Mouse (Mus musculus) hindbrain, postnatal 0 days (tissue): ENCODE results near the gene Gm17617. TPM values are rescaled to one million over a fixed set of nuclear protein-coding genes. Genes with fewer than 3 reads are reported as not detected.
A peak's percentile ranks its signal among the peaks of the same experiment; 100 is the strongest.

Experiments used
- ATAC-seq: fragments of 200-750 bp; cut with Nextera tagmentation; 2 replicates; pipeline ENCODE4 v1.8.0; 2017; ENCODE audit warnings: mild to moderate bottlenecking, moderate TSS enrichment, moderate library complexity
- DNase-seq: peaks from one replicate; pipeline ENCODE4 v3.0.0-alpha.2; 2015; ENCODE audit warnings: low spot score
- H3K27ac ChIP-seq: fragments of 300-500 bp; sonication (generic); 2 replicates; pipeline ENCODE4 v1.5.1; 2014; ENCODE audit warnings: mild to moderate bottlenecking
- H3K27me3 ChIP-seq: fragments of 300-500 bp; sonication (generic); 2 replicates; pipeline ENCODE4 v1.6.1; 2014; ENCODE audit warnings: low read length, mixed read lengths; ENCODE audit not compliant: insufficient read depth
- H3K36me3 ChIP-seq: fragments of 300-500 bp; sonication (generic); 2 replicates; pipeline ENCODE4 v1.6.1; 2014; ENCODE audit warnings: low read length, mixed read lengths; ENCODE audit not compliant: insufficient read depth
- H3K4me1 ChIP-seq: fragments of 300-500 bp; sonication (generic); 2 replicates; pipeline ENCODE4 v1.6.1; 2014; ENCODE audit warnings: antibody characterized with exemption, low read length, mixed read lengths; ENCODE audit not compliant: insufficient read depth
- H3K4me2 ChIP-seq: fragments of 300-500 bp; sonication (generic); 2 replicates; pipeline ENCODE4 v1.6.1; 2014; ENCODE audit warnings: low read depth, mild to moderate bottlenecking, low read length, moderate library complexity, mixed read lengths
- H3K4me3 ChIP-seq: fragments of 300-500 bp; sonication (generic); 2 replicates; pipeline ENCODE4 v1.5.1; 2014; ENCODE audit warnings: low read length
- H3K9ac ChIP-seq: fragments of 300-500 bp; sonication (generic); replicated peaks from 2 replicates; pipeline ENCODE4 v1.6.1; 2014; ENCODE audit warnings: mild to moderate bottlenecking, low read length, moderate library complexity, mixed read lengths
- H3K9me3 ChIP-seq: fragments of 300-500 bp; sonication (generic); 2 replicates; pipeline ENCODE4 v1.6.1; 2016; ENCODE audit warnings: low read length, mixed read lengths
- CTCF ChIP-seq: IDR thresholded peaks from 2 replicates; pipeline ENCODE4 v1.5.1; 2016; ENCODE audit warnings: antibody characterized with exemption, control low read depth, low read depth
- WGBS: fragments of 180-500 bp; shearing (Covaris S2); extraction: QIAGEN DNeasy Blood & Tissue Kit; methylation state at CpG from one replicate; pipeline ENCODE4 v1.1.7; 2014; 5-methylcytosine and 5-hydroxymethylcytosine counted together
- polyA plus RNA-seq: library from polyadenylated mRNA; unstranded; fragments of >200 nt; fragmentation: Nextera tagmentation; extraction: Ambion mirVana; gene quantifications from 2 replicates; pipeline ENCODE4 v1.2.1, GENCODE M21; 2015
- total RNA-seq: library from RNA; depleted of rRNA; stranded (reverse); fragments of >200 nt; gene quantifications from 2 replicates; pipeline ENCODE4 v1.2.3, GENCODE M21; 2014

Gm17617 gene
- total and polyA plus RNA-seq, 2 experiments from 2014 or later: not detected

DNA sequence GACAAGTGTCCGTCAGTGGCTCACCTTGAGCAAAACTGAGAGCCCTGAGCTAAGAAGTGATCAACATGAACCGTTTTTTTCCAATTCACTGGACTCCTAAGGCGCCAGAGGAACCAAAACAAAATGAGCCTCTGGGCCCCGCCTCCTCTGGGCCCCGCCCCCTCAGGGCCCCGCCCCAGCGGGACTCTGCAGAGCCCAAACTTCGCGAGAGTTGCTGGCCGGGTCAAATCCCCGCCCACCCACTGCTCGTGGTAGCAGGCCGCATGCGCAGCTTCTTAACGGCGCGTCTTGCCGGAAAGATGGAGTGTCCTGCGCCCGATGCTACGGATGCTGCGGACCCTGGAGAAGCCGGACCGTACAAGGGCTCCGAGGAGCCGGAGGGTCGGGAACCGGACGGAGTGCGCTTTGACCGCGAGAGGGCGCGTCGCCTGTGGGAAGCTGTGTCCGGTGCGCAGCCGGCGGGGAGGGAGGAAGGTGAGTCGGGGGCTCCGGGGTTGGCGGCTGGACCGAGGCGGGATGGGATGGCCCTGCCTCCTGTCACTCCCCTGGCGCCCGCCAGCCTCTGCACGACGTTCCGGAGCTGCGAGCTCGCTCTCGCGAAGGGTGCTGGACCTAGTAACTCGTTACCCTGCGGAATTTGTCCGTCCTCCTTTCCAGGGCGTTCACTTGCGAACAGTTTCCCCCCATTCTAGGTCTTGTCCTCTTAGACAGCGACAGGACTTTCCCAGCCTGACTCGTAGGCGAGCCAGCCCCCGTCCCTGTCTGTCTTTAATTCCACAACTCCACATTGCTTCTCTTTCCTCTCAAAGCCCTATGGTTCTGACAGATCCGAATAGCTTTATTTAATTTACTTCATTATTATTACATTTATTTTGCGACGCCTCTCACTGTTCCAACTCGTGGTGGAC lies 28.0 kb downstream of the Gm17617 start, which contains the start of gene Zfp346:
Gene Zfp346 (plus strand): TSS at position 267 of the 908 bp plus-strand sequence.
- peak; percentile 56 for TF ChIP-seq CTCF
- DNase-seq: peak; percentile 99
- H3K9me3 ChIP-seq: no peaks in the 10 kb centered on the region
- peak; percentile 95 for ATAC-seq
- peak within 1 kb of the TSS; percentile 89 for H3K27ac ChIP-seq
- H3K4me2 ChIP-seq: peak within 1 kb of the TSS; percentile 87
- under 1% methylated on average over 64 of the region's 66 CpGs for WGBS
- H3K4me1 ChIP-seq: peaks cover 7% of the 10 kb centered on the region
- H3K4me3 ChIP-seq: peak within 1 kb of the TSS; percentile 93
- no peaks in the 10 kb centered on the region for H3K27me3 ChIP-seq
- no peaks in the 10 kb centered on the region for H3K36me3 ChIP-seq
- peak within 1 kb of the TSS; percentile 88 for H3K9ac ChIP-seq

DNA sequence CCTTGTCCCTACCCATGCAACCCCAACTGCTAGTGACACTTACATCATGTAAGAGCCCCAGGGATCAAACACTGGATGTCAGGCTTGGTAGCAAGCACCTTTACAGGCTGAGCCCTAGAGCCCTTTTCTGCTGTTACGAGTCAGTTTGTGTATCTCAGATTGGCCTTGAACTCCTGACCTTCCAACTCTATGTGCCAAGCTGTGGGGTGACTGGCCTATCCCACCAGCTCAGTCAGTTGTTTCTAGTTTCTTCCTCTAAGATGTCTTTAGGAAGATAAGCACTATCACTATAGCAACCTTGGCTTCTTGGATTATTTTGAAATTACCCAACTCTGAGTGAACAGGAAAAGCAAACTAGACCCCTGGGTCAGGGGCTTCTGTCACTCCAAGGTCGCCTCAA lies 30.0 kb downstream of the Gm17617 start:
- no peaks in the 10 kb centered on the region for H3K9me3 ChIP-seq
- no peak overlapping the region for H3K9ac ChIP-seq
- ATAC-seq (no peak), DNase-seq (no peak)
- H3K4me3 ChIP-seq: no peak overlapping the region
- H3K36me3 ChIP-seq: no peaks in the 10 kb centered on the region
- peaks cover 7% of the 10 kb centered on the region for H3K4me1 ChIP-seq
- 73% methylated on average over 2 of the region's 2 CpGs for WGBS
- no peak overlapping the region for H3K27ac ChIP-seq
- H3K4me2 ChIP-seq: no peak overlapping the region
- H3K27me3 ChIP-seq: no peaks in the 10 kb centered on the region
- TF ChIP-seq CTCF: no peak

DNA sequence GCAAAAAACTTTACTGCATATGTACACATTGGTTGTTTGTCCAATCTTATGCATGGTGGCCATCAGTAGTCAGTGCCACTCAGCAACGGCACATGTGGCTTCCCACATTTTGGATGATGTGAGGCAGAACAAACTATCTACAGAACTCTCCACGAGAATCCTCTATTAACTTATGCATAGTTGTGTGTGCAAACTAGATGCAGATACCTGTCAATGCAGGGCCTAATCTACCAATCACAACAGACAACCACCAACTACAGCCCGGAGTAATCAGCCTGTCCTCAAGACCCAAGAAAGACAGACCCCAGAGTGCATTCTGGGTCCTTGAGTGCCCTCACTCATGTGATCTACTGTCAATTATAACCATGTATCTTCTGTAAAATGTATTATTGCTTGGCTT lies 31.0 kb downstream of the Gm17617 start:
- DNase-seq: no peak
- Histone ChIP-seq H3K9me3 (no peaks in the 10 kb centered on the region), H3K36me3 (no peaks in the 10 kb centered on the region), H3K4me1 (peaks cover 7% of the 10 kb centered on the region), H3K4me2 (no peak overlapping the region), H3K27ac (no peak overlapping the region), H3K27me3 (no peaks in the 10 kb centered on the region), H3K9ac (no peak overlapping the region), H3K4me3 (no peak overlapping the region)
- ATAC-seq: no peak
- 96% methylated on average over 3 of the region's 3 CpGs for WGBS
- TF ChIP-seq CTCF: no peak

DNA sequence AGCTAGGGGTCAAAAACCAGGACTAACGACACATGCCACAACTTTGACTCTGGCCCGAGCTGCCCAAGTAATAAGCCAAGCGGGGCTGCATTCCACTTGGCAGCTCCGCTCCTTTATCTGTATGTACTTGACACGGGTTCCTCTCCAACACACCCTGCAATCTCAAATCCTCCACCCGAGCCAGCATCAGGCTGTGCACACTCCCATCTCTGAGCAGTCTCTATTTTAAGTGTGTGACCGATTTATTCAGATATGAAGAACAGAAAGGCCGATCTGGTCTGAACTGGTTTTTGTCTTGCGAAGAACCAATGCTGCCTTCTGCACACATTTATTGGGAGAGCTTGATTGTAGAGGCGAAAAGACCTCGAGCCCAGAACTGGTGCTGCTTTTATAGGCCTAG lies 31.7 kb downstream of the Gm17617 start:
- ATAC-seq (no peak), DNase-seq (no peak)
- H3K27me3 ChIP-seq: no peaks in the 10 kb centered on the region
- no peaks in the 10 kb centered on the region for H3K36me3 ChIP-seq
- no peaks in the 10 kb centered on the region for H3K9me3 ChIP-seq
- no peak overlapping the region for H3K27ac ChIP-seq
- TF ChIP-seq CTCF: no peak
- no peak overlapping the region for H3K4me3 ChIP-seq
- no peak overlapping the region for H3K4me2 ChIP-seq
- no peak overlapping the region for H3K9ac ChIP-seq
- 94% methylated on average over 11 of the region's 11 CpGs for WGBS
- H3K4me1 ChIP-seq: peaks cover 7% of the 10 kb centered on the region

DNA sequence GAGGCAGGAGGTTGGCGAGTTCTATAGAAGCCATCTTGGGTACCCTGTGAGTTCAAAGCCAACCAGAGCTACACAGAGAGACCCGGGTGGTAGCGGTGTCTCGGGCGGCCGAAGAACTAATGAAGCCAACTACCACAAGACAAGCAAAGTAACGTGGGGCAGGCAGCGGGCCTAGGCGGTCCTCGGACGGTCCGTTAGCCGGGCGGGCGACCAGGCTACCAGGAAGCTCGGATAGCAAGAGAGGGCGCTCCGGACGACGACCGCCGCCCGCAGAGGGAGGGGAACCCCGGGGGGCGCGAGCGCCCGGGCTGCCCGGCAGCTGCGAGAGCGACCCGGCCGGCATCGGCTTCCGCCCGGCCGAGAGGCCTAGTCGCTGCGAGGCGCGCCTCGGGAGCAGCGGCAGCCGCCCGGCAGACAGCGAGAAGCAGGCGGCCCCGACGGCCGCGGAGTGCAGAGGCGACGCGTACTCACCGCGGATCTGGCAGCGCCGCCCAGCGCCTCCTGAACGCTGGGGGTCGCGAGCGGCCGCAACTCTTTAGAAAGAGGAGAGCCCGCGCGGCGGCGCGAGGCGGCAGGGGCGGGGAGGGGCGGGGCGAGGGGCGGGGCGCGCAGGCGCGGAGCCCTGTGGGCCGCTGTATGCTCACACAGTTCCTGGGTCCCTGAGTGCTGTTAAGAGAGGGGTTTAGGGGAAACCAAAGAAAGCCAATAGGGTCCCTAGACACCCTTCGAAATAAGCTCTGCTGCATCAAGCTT lies 33.4 kb downstream of the Gm17617 start, which contains the start of gene Uimc1:
Gene Uimc1 (minus strand): TSS at position 575 of the 753 bp plus-strand sequence.
- Histone ChIP-seq H3K9me3 (no peaks in the 10 kb centered on the region), H3K27me3 (no peaks in the 10 kb centered on the region), H3K9ac (peak within 1 kb of the TSS; percentile 87), H3K4me3 (peak within 1 kb of the TSS; percentile 89), H3K27ac (peak within 1 kb of the TSS; percentile 86), H3K4me2 (peak within 1 kb of the TSS; percentile 74), H3K36me3 (no peaks in the 10 kb centered on the region), H3K4me1 (no peaks in the 10 kb centered on the region)
- ATAC-seq: peak; percentile 95
- TF ChIP-seq CTCF: peak; percentile 42
- WGBS: under 1% methylated on average over 69 of the region's 81 CpGs
- DNase-seq: peak; percentile 96

DNA sequence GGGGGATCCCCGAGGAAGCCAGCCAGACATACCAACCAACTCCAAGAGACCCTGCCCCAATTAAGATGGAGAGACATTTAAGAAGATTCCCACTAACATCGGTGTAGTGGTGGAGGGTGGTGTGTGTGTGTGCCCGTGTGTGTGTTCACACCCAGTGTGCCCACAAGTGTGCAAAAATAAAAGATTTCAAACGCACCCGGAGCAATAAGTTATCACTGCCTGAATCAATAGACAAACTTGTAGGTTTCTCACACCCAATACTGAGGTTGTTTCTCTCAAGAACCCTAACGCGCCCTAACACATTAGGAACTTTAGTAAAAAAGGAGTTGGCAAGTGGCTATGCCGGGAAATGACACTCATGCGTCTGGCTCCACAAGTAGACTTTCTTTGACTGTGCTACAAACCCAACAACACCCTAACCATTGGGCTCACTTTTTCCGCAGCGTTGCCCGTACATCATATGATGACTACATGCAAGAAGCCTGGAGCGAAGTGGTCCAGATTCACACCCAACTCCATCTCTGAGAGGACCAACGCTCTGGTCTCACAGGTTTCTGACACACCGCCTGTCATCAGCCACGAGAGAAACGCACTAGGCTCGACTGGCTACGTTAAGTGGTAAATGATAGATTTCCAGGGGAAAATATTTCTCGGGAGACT lies 34.2 kb downstream of the Gm17617 start:
- Histone ChIP-seq H3K4me2 (peak overlapping the region; percentile 74), H3K9me3 (no peaks in the 10 kb centered on the region), H3K4me1 (no peaks in the 10 kb centered on the region), H3K4me3 (peak overlapping the region; percentile 89), H3K9ac (peak overlapping the region; percentile 87), H3K27me3 (no peaks in the 10 kb centered on the region), H3K27ac (peak overlapping the region; percentile 86; the same call in 1 of the 2 replicates), H3K36me3 (no peaks in the 10 kb centered on the region)
- DNase-seq (peak; percentile 18), ATAC-seq (no peak)
- TF ChIP-seq CTCF: no peak
- WGBS: 31% methylated on average over 20 of the region's 20 CpGs
